Mouse (Mus musculus) monocyte, adult 5-6 weeks (primary cell): ENCODE measurements around the gene Rln3. TPM values are rescaled to one million over a fixed set of nuclear protein-coding genes. Genes with fewer than 3 reads are reported as not detected.
"Not testable (repeated sequence)": the region's sequence is repeated elsewhere in the genome, so short reads cannot be mapped to it uniquely, and the experiment has no call there.

Experiments
- ATAC-seq: fragments of 153-309, 156-312 bp; replicated peaks from 2 replicates; pipeline ENCODE4 v1.8.0; 2017; ENCODE audit warnings: mild to moderate bottlenecking; ENCODE audit not compliant: low TSS enrichment, insufficient number of reproducible peaks, severe bottlenecking, poor library complexity, low FRiP score
- total RNA-seq: library from RNA; stranded (forward); fragments of 200-1000, 200-491, 200-594 nt; gene quantifications from 3 replicates; pipeline ENCODE4 v1.2.3, GENCODE M21; 2017

The Rln3 gene
- total RNA-seq, 1 experiment from 2014 or later, result not detected

DNA sequence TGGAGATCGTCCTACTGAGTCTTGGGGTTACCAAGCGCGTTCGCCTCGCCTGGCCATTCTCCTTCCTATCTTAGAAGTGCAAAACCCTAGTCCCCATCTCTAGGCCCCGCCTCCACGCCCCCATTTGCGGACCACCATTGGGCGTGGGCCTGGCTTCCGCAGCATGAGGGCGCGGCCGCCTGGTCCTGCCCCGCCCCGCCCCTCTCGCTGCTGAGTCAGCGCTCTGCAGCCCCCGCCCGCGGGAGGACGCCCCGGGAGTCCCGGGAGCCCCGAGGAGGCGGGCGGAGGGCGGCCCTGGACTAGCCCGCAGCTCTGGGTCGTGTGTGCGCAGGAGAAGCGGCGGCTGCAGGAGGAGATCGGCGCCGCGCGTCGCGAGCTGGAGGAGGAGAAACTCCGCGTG, 18.9 kb downstream of the Rln3 start:
- ATAC-seq, result no peak

DNA sequence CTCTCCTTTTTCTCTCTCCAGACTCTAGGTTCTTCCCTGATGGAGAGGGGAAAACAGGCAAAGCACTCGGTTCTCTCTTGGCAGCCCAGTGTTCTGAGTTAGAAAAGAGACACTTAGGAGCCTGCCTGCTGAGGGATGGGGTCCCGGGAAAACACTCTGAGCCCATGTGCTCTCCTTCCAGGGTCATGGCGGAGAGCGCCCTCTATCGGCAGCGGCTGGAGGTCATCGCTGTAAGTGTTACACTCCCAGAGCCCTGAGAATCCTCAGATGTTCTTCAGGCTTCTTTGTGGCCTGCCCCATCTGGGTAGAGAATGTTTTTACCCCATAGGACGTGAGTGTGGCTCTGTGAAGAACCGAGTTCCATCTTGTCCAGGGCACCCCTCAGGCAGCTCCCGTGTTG, 20.6 kb downstream of the Rln3 start:
- no peak for ATAC-seq

DNA sequence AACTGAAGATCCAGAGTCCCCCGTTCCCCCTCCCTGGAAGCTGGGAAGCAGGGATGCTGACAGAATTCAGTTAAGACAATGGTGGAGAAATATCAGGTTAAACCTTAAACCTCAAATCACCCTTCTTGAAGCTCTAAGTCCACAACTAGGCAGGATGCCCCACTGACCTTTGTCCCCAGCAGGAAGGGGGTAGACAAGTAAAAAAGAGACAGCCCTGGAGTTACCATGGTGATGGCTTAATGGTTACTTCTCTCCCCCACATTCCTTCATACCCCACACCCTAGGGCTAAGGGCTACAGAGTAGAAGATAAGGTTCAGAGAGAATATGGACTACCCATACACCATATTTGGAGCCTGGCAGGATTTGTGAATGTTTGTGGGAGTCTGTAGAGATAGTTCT, 21.2 kb downstream of the Rln3 start:
- no peak for ATAC-seq

GRCm38 (mm10) chr8:84023085-84023484, 21.7 kb downstream of the Rln3 start:
- ATAC-seq, result no peak

DNA sequence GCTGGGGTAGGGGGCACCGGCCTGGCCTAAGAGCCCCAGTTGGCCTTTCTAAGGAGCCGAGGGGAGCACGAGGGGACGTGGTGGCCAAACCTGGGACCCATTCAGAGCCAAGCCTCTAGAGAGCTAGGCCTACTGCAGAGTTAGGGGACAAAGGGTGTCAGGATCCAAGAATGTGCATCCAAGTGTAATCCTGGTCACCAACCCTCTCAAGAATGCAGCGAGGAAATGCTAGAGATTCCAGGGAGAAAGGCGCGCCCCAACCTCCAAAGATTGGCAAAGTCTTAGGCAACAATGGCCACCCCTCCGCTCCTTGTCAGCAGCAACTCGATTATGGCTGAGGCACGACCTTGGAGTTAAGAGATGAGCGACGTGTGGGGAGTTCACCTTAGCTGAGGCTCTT, 23.2 kb downstream of the Rln3 start:
- ATAC-seq, result no peak

DNA sequence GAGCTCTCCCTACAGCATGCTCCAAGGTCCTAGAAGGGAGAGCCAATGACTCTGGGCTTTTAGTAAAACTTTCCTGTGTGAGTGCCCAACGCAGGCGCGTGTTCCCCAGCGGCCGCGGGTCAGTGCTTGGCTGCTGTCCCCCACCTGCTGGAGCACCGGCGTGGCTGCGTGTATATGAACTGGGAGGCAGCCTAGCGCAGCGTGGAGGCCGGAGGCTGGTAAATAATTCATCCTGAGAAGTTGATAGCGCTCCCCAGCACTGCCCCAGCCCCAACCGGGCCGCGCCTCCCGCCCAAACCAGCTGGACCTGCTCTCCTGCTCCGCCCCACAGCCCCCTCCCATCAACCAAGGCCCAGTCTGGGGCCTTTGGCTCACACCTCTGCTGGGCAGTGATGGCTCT, 23.7 kb downstream of the Rln3 start, which contains the start of gene Palm3:
TSS of gene Palm3 (plus strand) at position 376 of the 400 bp plus-strand sequence.
- ATAC-seq, result no peak

DNA sequence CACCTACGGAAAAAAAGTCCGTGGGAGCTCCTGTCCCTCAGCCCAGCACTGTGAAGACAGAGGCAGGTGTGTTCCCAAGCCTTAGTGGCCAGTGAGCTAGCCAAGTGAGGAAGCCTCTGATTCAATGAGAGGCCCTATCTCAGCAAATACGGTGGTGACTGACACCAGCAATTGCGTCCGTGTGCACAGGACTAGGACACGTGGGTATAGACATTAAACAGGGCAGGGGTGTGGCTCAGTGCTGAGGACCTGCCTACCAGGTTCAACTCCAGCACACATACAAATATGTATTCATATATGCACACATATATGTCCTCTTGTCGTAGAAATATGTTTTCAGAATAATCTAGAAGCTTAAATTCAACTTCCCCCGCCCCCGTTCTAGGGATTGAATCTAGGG, 25.1 kb downstream of the Rln3 start:
- no peak for ATAC-seq

DNA sequence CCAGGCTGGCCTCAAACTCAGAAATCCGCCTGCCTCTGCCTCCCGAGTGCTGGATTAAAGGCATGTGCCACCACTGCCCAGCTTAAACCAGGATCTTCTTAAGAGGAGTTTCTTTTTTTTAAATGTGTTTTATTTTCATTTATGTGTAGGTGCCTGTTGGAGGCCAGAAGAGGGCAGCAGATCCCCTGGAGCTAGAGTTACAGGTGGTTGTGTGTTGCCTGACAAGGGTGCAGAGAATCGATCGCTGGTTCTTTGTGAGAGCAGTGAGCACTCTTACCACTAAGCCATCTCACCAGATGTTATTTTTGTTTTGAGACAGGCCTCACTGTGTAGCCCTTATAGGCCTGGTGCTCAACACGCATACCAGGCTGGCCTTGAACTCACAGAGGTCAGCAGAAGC, 29.0 kb downstream of the Rln3 start:
- no peak for ATAC-seq

GRCm38 (mm10) chr8:84012499-84013165, 32.2 kb downstream of the Rln3 start:
- ATAC-seq, result no peak

- no peak for ATAC-seq
Measured at GRCm38 (mm10) chr8:84011705-84012498, 32.9 kb downstream of the Rln3 start, which contains the start of gene 2210011C24Rik. 2210011C24Rik (minus strand) TSS chr8:84012171.

DNA sequence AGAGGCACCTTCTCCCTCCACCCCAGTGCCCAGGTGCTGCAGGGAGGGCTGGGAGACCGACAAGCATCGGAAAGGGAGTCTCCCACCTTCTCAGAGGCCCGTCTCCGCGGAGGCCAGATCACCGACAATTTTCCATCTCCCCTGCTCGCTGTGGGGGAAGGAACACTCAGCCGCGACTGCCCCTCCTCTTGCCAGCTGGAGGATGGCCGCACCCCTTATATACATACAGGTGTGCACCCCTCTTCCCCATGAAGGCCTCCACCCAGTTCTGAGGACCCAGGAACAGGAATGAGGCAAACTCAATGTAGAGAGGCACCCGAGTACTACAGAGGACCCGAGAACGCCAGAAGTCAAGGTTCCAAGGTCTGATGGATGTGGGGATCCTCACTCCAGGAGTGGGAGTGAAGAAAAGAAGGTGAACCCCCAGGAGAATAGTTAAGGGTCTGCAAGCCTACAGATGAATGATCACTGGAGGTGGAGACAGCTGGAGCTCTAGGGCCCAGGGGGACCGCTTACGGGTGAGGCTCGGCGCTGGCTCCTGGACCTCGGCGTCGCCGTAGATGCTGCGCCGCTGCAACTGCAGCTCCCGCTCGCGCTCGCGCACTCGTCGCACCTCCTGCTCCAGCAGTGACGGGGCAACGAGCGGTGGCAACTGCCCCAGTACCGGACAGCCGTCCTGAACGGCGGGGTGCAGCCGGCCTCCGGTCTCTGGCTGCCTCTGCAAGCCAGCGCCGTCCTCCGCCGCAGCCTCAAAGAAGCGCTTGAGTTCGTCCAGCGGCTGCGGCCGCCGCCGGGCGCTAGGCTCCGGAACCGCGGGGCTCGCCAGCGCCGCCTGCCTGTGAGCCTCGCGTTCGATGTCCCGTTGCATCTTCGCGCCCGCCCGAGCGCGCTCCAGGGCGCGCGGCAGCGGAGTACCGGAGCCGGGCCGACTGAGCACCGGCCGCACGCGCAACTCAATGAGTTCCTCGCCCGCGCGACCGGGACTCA, 33.9 kb downstream of the Rln3 start:
- no peak; the same call in 1 of the 2 replicates for ATAC-seq

- peak; percentile 70 for ATAC-seq
Measured at GRCm38 (mm10) chr8:84009876-84010275, 34.9 kb downstream of the Rln3 start.

- ATAC-seq, result no peak
Measured at GRCm38 (mm10) chr8:84008362-84008761, 36.4 kb downstream of the Rln3 start.

DNA sequence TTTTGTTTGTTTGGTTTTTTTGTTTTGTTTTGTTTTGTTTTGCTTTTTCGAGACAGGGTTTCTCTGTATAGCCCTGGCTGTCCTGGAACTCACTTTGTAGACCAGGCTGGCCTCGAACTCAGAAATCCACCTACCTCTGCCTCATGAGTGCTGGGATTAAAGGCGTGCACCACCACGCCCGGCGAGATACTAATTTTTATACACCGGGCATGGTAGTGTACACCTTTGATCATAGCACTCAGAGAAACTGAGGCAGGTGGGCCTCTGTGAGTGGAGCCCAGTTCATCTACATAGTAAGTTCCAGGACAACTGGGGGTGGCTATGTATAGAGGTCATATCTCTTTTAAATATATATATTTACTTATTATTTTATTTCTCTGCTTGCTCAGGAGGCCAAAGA, 39.3 kb downstream of the Rln3 start:
- not testable (repeated sequence) for ATAC-seq

GRCm38 (mm10) chr8:84004533-84005201, 40.1 kb downstream of the Rln3 start:
- peak; percentile 97 for ATAC-seq

DNA sequence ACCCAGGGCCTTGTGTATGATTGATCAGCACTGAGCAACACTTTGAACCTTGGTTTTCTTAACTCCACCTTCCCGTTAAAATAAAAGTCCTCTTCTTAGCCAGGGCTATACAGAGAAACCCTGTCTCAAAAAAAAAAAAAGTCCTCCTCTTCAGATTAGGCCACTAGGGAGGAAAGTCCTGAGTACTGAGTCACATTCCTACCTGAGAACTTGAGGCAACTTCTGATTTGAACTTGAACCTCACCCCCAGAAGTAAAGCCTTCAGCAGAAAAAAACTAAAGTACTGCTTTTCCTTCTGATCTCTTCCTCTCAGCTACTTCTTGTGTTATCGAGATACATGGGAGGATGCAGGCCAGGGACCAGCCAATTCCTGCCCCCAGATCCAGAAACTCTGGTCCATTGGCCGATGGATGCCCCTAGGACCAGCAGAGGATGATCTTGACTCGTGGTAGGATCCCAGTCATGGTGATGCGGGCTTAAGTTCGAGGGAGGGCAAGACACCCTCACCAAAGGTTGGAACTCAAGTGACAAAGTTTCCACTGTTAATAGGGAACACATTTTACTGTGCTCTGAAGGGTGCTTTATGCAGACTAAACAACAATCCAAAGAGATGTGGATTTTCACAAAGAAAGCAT, 41.1 kb downstream of the Rln3 start:
- ATAC-seq, result no peak

DNA sequence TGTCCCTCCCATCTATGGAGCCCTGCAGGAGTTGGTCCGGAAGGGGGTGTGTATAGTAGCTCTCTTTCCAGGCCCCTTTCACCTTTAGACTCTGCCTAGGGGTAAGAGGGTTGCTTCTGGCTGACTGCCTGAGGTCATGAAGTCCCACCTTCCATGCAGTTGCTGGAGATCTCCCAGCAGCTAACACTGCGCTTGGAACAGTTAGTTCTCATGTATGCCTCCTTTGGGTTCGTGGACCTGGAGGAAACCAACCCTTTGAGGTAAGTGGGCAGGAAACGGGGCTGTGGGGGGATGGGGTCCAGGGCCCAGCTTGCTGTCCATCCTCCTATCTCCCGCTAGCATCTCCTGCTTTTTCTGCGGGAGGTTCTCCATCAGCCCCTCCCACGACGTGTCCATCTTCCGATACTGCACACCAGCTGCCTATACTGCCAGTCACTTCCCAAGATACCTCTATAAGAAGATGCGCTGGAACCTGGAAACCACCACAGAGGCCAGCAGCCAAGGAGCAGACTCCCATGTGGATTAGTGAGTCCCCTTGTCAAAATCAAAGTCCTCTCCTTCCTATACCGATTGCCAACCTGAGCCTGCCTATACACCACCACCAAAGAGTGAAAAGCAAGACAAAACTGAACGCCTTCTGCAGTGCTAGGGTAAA, 41.7 kb downstream of the Rln3 start:
- ATAC-seq, result no peak
